Mouse (Mus musculus): ENCODE measurements at regions not wholly inside any gene's neighbourhood (a gene's known extent, or its start where the extent isn't known, plus 50 kb on each side); places are given as distances from the start of the nearest gene placed in this dataset.

DNA sequence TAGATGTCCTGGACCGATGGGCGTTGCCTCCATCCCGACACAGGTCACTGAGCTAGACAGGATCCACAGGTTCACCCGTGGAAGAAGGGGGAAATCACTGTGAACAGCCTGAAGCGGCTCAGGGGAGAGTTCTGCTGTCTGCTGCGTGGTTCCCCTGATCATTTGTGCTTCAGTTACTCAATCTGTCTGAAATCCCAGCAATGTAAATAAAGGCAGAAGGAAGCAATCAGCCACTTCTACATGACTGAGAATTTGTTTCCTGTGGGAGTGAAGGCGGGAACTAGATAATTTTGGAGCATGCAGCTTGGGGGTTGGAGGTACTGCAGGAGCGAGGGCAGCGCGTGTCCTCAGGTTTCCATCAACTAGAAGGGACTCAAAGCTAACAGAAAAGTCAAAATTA lies 122.3 kb upstream of the 9630041A04Rik start:
- Histone ChIP-seq H3K27ac (ENCODE audit: low read depth) (no peak overlapping the region), H3K9me3 (replicated peaks; ENCODE audit: control insufficient read depth, low read length) (no peaks in the 10 kb centered on the region), H3K4me2 (ENCODE audit: low read depth, low read length) (no peak overlapping the region), H3K4me3 (ENCODE audit: low read depth, low read length) (no peak overlapping the region), H3K4me1 (ENCODE audit: control insufficient read depth, insufficient read depth) (no peaks in the 10 kb centered on the region), H3K36me3 (replicated peaks; ENCODE audit: control insufficient read depth, insufficient read depth, low read length) (no peaks in the 10 kb centered on the region), H3K27me3 (ENCODE audit: control insufficient read depth, insufficient read depth, low read length) (no peaks in the 10 kb centered on the region), H3K9ac (replicated peaks; ENCODE audit: low read depth, low read length) (no peak overlapping the region)
- TF ChIP-seq EP300 (IDR thresholded peaks at IDR 0.05; ENCODE audit: low read depth) (no peak), CTCF (IDR thresholded peaks at IDR 0.05; ENCODE audit: low read depth) (no peak)
- WGBS: 51% methylated on average over 10 of the region's 10 CpGs
- no peak for DNase-seq (ENCODE audit: low spot score)
- no peak for ATAC-seq (ENCODE audit: insufficient read depth, low read depth)

DNA sequence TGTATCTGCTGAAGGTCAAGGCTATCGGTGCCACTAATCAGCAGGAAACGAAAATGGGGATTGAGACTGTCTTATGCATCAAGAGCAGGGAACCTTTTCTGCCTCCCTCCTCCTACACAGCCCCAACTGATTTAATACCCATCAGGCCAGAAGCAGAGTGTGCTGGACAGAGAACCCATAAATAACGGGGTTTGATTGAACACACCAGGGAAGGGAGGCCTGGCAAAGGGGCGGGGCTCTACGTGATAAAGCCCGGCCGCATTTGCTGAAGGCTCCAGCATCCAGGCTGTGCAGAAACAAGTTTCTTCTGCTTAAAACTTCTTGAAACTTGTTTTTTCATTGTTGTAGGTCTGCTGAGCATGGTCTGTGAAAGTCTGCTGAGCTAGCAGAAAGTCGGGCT lies 127.4 kb upstream of the 9630041A04Rik start:
- no peak for ATAC-seq (ENCODE audit: insufficient read depth, low read depth)
- no peak overlapping the region for H3K27ac ChIP-seq (ENCODE audit: low read depth)
- TF ChIP-seq CTCF (IDR thresholded peaks at IDR 0.05; ENCODE audit: low read depth) (no peak), EP300 (IDR thresholded peaks at IDR 0.05; ENCODE audit: low read depth) (no peak)
- H3K27me3 ChIP-seq (ENCODE audit: control insufficient read depth, insufficient read depth, low read length): no peaks in the 10 kb centered on the region
- no peak overlapping the region for H3K9ac ChIP-seq (replicated peaks; ENCODE audit: low read depth, low read length)
- no peak overlapping the region for H3K4me3 ChIP-seq (ENCODE audit: low read depth, low read length)
- H3K4me1 ChIP-seq (ENCODE audit: control insufficient read depth, insufficient read depth): no peaks in the 10 kb centered on the region
- no peak overlapping the region for H3K4me2 ChIP-seq (ENCODE audit: low read depth, low read length)
- DNase-seq (ENCODE audit: low spot score): no peak
- no peaks in the 10 kb centered on the region for H3K9me3 ChIP-seq (replicated peaks; ENCODE audit: control insufficient read depth, low read length)
- H3K36me3 ChIP-seq (replicated peaks; ENCODE audit: control insufficient read depth, insufficient read depth, low read length): no peaks in the 10 kb centered on the region
- 56% methylated on average over 8 of the region's 8 CpGs for WGBS

DNA sequence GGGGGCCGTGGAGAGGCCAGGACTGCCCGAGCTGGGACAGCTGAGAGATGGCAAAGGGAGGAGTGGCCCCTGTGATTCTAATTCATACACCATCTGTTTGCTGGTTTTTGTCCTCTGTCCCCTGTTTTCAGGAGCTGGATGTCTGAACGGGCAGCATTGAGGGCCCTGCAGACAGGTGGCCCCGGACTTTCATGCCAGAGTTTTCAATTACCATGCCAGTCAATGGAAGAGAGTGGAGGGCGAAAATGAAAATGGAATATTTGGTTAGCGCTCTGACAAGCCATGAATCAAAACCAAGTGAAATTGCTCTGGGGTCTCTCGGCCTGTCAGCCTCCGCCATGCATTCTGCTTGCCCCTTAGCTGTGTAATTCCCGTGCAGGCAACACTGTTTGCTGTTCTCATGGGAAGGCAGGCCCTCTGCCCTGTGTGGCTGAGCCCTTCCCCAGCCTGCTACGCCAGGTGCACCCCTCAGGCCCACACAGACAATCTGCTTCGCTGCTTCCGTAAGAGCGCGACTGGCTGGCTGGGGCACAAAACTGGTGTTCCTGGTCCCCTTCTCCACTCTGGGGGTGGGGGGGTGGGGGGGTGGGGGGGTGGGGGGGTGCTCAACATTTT lies 127.9 kb upstream of the 9630041A04Rik start:
- Histone ChIP-seq H3K4me3 (ENCODE audit: low read depth, low read length) (no peak overlapping the region), H3K9me3 (replicated peaks; ENCODE audit: control insufficient read depth, low read length) (no peaks in the 10 kb centered on the region), H3K4me2 (ENCODE audit: low read depth, low read length) (no peak overlapping the region), H3K36me3 (replicated peaks; ENCODE audit: control insufficient read depth, insufficient read depth, low read length) (no peaks in the 10 kb centered on the region), H3K27ac (ENCODE audit: low read depth) (no peak overlapping the region), H3K9ac (replicated peaks; ENCODE audit: low read depth, low read length) (no peak overlapping the region), H3K4me1 (ENCODE audit: control insufficient read depth, insufficient read depth) (no peaks in the 10 kb centered on the region), H3K27me3 (ENCODE audit: control insufficient read depth, insufficient read depth, low read length) (no peaks in the 10 kb centered on the region)
- ATAC-seq (ENCODE audit: insufficient read depth, low read depth) (no peak), DNase-seq (ENCODE audit: low spot score) (no peak)
- TF ChIP-seq EP300 (IDR thresholded peaks at IDR 0.05; ENCODE audit: low read depth) (no peak), CTCF (IDR thresholded peaks at IDR 0.05; ENCODE audit: low read depth) (no peak)
- 80% methylated on average over 14 of the region's 14 CpGs for WGBS

- Histone ChIP-seq H3K27me3 (ENCODE audit: control insufficient read depth, insufficient read depth, low read length) (no peaks in the 10 kb centered on the region), H3K9me3 (replicated peaks; ENCODE audit: control insufficient read depth, low read length) (no peaks in the 10 kb centered on the region), H3K4me1 (ENCODE audit: control insufficient read depth, insufficient read depth) (no peaks in the 10 kb centered on the region), H3K27ac (ENCODE audit: low read depth) (no peak overlapping the region), H3K4me2 (ENCODE audit: low read depth, low read length) (no peak overlapping the region), H3K9ac (replicated peaks; ENCODE audit: low read depth, low read length) (no peak overlapping the region), H3K36me3 (replicated peaks; ENCODE audit: control insufficient read depth, insufficient read depth, low read length) (no peaks in the 10 kb centered on the region), H3K4me3 (ENCODE audit: low read depth, low read length) (no peak overlapping the region)
- no peak for DNase-seq (ENCODE audit: low spot score)
- ATAC-seq (ENCODE audit: insufficient read depth, low read depth): no peak
- TF ChIP-seq CTCF (IDR thresholded peaks at IDR 0.05; ENCODE audit: low read depth) (no peak), EP300 (IDR thresholded peaks at IDR 0.05; ENCODE audit: low read depth) (no peak)
- WGBS: 59% methylated on average over 3 of the region's 3 CpGs
These were observed 131.5 kb upstream of the 9630041A04Rik start for GRCm38 (mm10) chr9:101730136-101730535.

- DNase-seq (ENCODE audit: low spot score): no peak
- Histone ChIP-seq H3K9me3 (replicated peaks; ENCODE audit: control insufficient read depth, low read length) (no peaks in the 10 kb centered on the region), H3K4me3 (ENCODE audit: low read depth, low read length) (no peak overlapping the region), H3K9ac (replicated peaks; ENCODE audit: low read depth, low read length) (no peak overlapping the region), H3K36me3 (replicated peaks; ENCODE audit: control insufficient read depth, insufficient read depth, low read length) (no peaks in the 10 kb centered on the region), H3K4me1 (ENCODE audit: control insufficient read depth, insufficient read depth) (no peaks in the 10 kb centered on the region), H3K4me2 (ENCODE audit: low read depth, low read length) (no peak overlapping the region), H3K27me3 (ENCODE audit: control insufficient read depth, insufficient read depth, low read length) (no peaks in the 10 kb centered on the region), H3K27ac (ENCODE audit: low read depth) (no peak overlapping the region)
- no peak for TF ChIP-seq CTCF (IDR thresholded peaks at IDR 0.05; ENCODE audit: low read depth)
- no peak for TF ChIP-seq EP300 (IDR thresholded peaks at IDR 0.05; ENCODE audit: low read depth)
- 27% methylated on average over 2 of the region's 2 CpGs for WGBS
- no peak for ATAC-seq (ENCODE audit: insufficient read depth, low read depth)
These were observed 143.7 kb upstream of the 9630041A04Rik start for GRCm38 (mm10) chr9:101717911-101718310.

- H3K9ac ChIP-seq (replicated peaks; ENCODE audit: low read depth, low read length): no peak overlapping the region
- no peak overlapping the region for H3K4me2 ChIP-seq (ENCODE audit: low read depth, low read length)
- no peak overlapping the region for H3K27ac ChIP-seq (ENCODE audit: low read depth)
- no peak for DNase-seq (ENCODE audit: low spot score)
- ATAC-seq (ENCODE audit: insufficient read depth, low read depth): no peak
- no peaks in the 10 kb centered on the region for H3K4me1 ChIP-seq (ENCODE audit: control insufficient read depth, insufficient read depth)
- TF ChIP-seq EP300 (IDR thresholded peaks at IDR 0.05; ENCODE audit: low read depth): no peak
- TF ChIP-seq CTCF (IDR thresholded peaks at IDR 0.05; ENCODE audit: low read depth): no peak
- WGBS: 49% methylated on average over 5 of the region's 5 CpGs
- H3K36me3 ChIP-seq (replicated peaks; ENCODE audit: control insufficient read depth, insufficient read depth, low read length): no peaks in the 10 kb centered on the region
- H3K9me3 ChIP-seq (replicated peaks; ENCODE audit: control insufficient read depth, low read length): no peaks in the 10 kb centered on the region
- no peaks in the 10 kb centered on the region for H3K27me3 ChIP-seq (ENCODE audit: control insufficient read depth, insufficient read depth, low read length)
- no peak overlapping the region for H3K4me3 ChIP-seq (ENCODE audit: low read depth, low read length)
These were observed 145.3 kb upstream of the 9630041A04Rik start for GRCm38 (mm10) chr9:101716326-101716725.
